Mouse (Mus musculus) liver, adult 2 months (tissue): ENCODE results near the gene Slc25a28.

ENCODE experiments used
- CTCF ChIP-seq: fragments of 200-500 bp; IDR thresholded peaks from 2 replicates; pipeline ENCODE4 v1.5.1; 2011; ENCODE audit warnings: low read depth, low read length, control low read depth
- POLR2A ChIP-seq: fragments of 200-500 bp; IDR thresholded peaks from 2 replicates; pipeline ENCODE4 v1.6.1; 2011; ENCODE audit warnings: low read length, control low read depth; ENCODE audit not compliant: insufficient read depth; ENCODE audit errors: extremely low read depth

- TF ChIP-seq CTCF (no peak), POLR2A (no peak)
Observed at GRCm38 (mm10) chr19:43673513-43674315, 967 bp downstream of the Slc25a28 start.
